Mouse (Mus musculus) inflammation-experienced regulatory T-cells, adult 6 months (primary cell): ENCODE results near the gene Adamtsl5. TPM values are rescaled to one million over a fixed set of nuclear protein-coding genes. Genes with fewer than 3 reads are reported as not detected.

ENCODE experiments used
- ATAC-seq: one replicate; pipeline ENCODE4 v1.8.0; 2017
- polyA plus RNA-seq, 3 experiments: library from polyadenylated mRNA; unstranded; fragments of 100-300 nt; shearing (Covaris generic); gene quantifications; one replicate each; pipeline ENCODE4 v1.2.1; 2017

Gene Adamtsl5
- polyA plus RNA-seq, 3 experiments from 2014 or later, result not detected

DNA sequence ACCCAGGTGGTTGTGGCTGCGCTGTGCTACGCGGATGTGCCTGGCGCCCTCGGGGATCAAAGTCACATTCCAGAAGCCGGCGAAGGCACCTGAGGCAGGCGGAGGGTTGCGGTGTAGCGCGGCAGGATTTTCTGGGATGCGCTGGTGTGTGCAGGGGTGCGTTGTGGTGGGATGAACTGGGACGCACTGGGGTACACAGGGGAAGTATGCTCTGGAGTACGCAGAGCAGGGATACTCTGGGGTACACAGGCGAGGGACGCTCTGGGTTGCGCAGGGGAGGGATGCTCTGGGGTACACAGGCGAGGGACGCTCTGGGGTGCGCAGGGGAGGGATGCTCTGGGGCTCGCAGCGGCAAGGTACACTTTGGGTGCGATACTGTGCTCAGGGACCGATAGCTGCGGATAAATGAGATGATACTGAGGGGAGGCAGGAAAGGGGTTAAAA, 5.9 kb downstream of the Adamtsl5 start:
- no peak for ATAC-seq

- ATAC-seq, result no peak
Measured at GRCm38 (mm10) chr10:80341491-80342304, 6.5 kb downstream of the Adamtsl5 start.

- ATAC-seq, result no peak
Measured at GRCm38 (mm10) chr10:80341026-80341425, 7.2 kb downstream of the Adamtsl5 start.

DNA sequence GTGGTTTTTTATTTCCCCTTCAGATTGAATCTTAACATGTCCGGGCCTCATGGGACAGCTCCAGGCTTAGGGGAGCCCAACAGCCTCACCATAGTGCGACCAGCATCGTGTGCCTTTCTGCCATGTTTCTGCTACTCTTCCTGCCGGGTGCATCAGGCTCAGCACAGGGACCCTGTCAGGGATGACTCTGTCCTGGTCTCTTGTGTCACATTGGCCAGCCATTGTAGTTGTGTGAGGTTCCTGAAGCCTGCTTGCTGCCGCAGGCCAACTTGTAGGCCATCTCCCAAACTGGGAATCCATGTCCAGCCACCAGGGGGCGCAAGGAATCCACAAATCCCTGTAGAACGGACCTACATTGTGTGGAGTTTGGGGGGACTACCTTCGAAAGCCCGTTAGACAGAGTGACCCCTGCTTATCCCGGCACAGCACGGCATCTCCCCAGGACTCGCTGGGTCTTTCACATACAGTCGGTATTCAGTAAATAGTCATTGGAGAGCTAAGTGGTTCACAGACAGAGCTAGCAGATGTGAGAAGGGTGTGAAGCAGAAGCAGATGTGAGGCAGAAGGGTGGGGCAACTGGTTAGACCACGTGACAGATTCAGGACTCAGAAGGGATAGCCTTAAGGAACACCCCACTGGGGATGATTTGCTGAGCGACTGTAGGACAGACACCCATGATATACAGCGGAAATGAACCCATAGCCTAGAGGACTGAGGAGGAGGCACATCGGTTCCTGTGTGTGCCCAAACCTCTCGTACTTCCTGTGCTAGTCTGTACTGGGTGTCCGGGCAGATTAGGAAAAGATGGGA, 8.1 kb downstream of the Adamtsl5 start:
- peak; percentile 45 for ATAC-seq

GRCm38 (mm10) chr10:80336263-80336662, 11.9 kb downstream of the Adamtsl5 start:
- ATAC-seq, result no peak

DNA sequence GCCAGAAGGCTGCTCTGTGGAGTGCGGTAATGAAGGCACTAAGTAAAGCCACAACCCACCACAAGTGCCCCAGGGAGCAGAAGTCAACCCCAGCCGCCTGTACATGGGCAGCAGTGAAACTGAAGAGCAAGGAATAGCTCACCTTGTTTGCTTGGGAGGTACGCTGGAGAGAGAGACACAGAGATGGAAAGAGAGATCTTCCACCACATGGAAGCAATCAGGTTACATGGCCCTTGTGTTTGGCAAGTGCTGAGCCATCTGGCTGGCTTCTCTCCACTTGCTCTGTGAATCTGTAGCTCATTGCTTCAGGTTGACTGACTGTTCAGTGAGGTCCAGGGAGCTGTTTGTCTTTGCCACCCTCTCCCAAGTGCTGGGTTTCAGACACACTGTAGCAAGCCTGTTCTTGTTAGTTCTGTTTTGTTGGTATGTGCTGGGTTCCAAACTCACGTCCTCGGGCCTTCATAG, 15.7 kb downstream of the Adamtsl5 start:
- ATAC-seq, result no peak

- ATAC-seq, result no peak
Measured at GRCm38 (mm10) chr10:80331636-80332524, 16.3 kb downstream of the Adamtsl5 start.

DNA sequence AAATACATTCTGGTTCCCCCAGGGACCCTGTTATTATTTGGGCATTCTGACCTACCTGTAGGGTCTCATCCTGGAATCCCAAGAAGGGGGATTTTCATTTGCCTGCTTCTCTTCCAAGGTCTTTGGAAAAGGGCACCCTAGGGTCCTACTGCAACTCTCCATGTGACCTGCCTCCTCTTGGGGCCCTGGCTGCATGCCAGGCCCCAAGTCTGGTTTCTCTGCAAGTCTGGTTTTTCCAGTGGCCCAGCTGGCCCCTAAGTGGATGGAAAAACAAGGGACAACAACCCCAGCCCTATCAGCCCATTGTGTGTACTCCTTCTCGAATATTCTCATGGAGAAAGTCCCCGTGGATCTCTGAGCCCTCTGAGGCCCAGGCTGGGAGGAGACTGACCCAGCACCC, 17.3 kb downstream of the Adamtsl5 start:
- ATAC-seq, result no peak

GRCm38 (mm10) chr10:80330084-80330483, 18.1 kb downstream of the Adamtsl5 start:
- no peak for ATAC-seq

- ATAC-seq, result peak; percentile 82
Measured at GRCm38 (mm10) chr10:80329273-80330081, 18.7 kb downstream of the Adamtsl5 start, which contains the start of the genes Pcsk4 and Reep6. Gene Pcsk4 (minus strand): TSS chr10:80329498. Gene Reep6 (plus strand): TSS chr10:80329953.

DNA sequence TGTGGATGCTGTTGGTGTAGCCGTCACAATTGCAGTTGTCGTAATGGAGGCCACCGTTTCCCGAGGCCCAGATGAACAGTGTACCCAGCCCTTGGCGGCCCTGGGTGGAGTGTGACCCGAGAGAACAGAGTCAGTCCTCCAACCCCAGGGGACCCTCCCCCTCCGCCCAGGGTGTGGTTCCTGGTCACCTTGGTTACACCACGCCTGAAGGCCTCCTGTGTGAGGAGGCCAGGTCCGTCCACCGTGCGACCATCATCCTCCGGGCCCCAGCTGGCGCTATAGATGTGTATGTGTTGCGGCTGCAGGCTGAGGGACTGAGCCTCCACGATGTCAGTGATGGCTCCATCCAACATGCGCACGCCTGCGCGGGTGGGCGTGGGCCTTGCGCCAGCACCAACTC, 23.2 kb downstream of the Adamtsl5 start:
- no peak for ATAC-seq

- ATAC-seq, result no peak
Measured at GRCm38 (mm10) chr10:80324120-80325037, 23.8 kb downstream of the Adamtsl5 start.

- ATAC-seq, result peak; percentile 13
Measured at GRCm38 (mm10) chr10:80323261-80324119, 24.7 kb downstream of the Adamtsl5 start.

GRCm38 (mm10) chr10:80322811-80323211, 25.4 kb downstream of the Adamtsl5 start:
- peak; percentile 20 for ATAC-seq

DNA sequence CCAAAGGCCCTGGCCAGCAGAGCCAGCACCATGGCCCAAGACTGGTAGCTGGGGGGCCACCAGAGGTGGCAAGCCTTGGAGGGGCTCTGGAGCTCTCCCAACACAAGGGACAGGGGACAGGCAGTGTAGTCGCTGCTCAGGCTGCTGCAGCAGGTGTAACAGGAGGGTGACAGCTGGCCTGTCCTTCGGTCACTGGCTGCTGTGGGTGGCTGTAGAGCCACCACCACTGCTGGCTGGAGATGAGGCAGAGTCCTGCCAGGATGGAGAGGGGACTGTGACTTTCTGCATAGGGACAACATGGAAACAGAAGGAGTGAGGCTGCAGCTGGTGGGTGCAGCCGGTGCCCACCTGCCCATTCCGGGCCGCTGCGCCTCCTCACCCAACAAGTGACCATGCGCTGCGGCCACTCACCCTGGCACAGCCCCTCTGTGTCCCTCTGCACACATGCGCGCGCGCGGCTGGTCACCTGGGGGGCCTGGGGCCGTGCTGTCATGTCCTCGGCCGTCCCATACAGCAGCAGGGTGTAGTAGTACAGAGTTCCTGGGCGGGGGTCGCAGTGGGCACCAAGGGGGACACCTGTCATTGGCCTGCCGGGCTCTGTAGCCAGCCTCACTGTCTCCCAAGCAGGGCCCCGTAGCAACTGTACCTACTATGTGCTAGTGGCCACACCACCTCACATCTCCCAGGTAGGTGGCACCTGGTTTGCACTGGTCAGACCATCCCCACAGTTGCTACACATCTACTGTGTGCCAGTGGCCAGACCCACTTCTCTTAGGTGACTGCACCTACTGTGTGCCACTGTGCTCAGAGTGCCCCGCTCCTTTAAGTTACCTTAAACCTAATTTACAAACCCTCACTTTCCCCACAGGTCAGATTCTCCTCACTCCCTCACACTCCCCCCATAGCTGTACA, 26.3 kb downstream of the Adamtsl5 start:
- no peak for ATAC-seq

DNA sequence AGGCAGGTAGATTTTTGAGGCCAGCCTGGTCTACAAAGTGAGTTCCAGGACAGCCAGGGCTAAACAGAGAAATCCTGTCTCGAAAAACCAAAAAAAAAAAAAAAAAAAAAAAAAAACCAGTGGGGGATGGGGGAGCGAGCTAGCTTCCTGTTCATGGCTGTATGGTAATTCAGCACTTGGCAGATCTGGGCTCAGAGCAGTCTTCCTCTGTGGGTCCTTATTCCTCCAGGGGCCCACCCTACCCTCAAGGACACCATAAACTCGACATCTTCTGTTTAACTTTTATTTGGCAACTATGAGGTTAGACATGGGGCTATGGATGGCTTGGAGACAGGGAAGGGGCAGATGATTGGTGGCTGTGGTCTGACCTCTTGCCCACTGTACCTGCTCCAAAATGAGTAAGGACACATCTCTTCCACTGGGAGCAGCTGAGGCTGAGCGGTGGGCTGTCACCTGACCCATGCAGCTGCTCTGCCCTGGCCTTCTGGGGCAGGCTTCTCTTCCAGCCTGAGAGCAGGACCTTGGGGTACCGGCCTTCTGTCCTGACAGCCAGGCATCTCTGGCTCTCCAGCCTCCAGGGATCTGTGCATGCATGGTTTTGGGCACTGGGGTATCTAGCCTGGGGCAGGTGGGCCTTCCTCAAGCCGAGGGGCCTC, 27.1 kb downstream of the Adamtsl5 start:
- peak; percentile 42 for ATAC-seq

- ATAC-seq, result peak; percentile 85
Measured at GRCm38 (mm10) chr10:80320340-80320760, 27.9 kb downstream of the Adamtsl5 start, which contains the start of gene 2310011J03Rik. Gene 2310011J03Rik (minus strand): TSS chr10:80320537.
